Mouse (Mus musculus) megakaryocyte, embryonic 14.5 days (primary cell): ENCODE measurements around the gene Mrpl51.

Experiments
- FLI1 ChIP-seq: IDR thresholded peaks from 2 replicates; pipeline ENCODE4 v1.6.1; 2012; ENCODE audit warnings: low read length, inconsistent platforms, mixed read lengths
- GATA1 ChIP-seq: IDR thresholded peaks from 3 replicates; pipeline ENCODE4 v1.6.1; 2012; ENCODE audit warnings: mixed read lengths, low read length, inconsistent platforms, borderline replicate concordance

GRCm38 (mm10) chr6:125197166-125197565 lies 5.6 kb downstream of the Mrpl51 start:
- no peak for TF ChIP-seq GATA1
- TF ChIP-seq FLI1, result no peak
